Mouse (Mus musculus) spleen, adult 2 months (tissue): Measurements from ENCODE around the gene Golga5.

Source experiments
- CTCF ChIP-seq: fragments of 200-500 bp; IDR thresholded peaks from 2 replicates; pipeline ENCODE4 v1.5.1; 2011; ENCODE audit warnings: mild to moderate bottlenecking, inconsistent platforms; ENCODE audit not compliant: insufficient read depth, insufficient read length, insufficient replicate concordance; ENCODE audit errors: extremely low read depth
- POLR2A ChIP-seq: fragments of 200-500 bp; IDR thresholded peaks from 2 replicates; pipeline ENCODE4 v1.6.1; 2011; ENCODE audit warnings: low read depth, low read length, inconsistent platforms

DNA sequence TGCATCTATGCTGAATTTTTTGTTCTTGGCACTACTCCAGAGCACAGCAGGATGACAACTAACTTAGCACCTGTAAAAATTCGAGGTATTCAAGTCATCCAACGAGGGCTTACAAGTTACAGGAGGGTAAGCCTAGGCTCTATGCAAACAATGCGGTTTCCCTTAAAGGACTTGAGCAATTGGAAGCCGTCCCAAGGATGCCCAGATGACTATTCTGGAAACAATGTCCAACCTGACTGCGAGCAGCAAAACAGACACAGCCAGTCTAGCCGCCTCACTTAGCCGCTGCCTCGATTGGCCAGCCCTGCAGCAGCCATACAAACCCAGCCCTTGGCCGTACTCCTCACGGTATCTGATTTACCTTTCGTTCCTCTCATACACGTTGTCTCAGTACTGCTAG lies 36.7 kb upstream of the Golga5 start:
- TF ChIP-seq POLR2A: no peak
- TF ChIP-seq CTCF: no peak
